Mouse (Mus musculus): ENCODE results near the gene Fam107a.

Gene Fam107a

DNA sequence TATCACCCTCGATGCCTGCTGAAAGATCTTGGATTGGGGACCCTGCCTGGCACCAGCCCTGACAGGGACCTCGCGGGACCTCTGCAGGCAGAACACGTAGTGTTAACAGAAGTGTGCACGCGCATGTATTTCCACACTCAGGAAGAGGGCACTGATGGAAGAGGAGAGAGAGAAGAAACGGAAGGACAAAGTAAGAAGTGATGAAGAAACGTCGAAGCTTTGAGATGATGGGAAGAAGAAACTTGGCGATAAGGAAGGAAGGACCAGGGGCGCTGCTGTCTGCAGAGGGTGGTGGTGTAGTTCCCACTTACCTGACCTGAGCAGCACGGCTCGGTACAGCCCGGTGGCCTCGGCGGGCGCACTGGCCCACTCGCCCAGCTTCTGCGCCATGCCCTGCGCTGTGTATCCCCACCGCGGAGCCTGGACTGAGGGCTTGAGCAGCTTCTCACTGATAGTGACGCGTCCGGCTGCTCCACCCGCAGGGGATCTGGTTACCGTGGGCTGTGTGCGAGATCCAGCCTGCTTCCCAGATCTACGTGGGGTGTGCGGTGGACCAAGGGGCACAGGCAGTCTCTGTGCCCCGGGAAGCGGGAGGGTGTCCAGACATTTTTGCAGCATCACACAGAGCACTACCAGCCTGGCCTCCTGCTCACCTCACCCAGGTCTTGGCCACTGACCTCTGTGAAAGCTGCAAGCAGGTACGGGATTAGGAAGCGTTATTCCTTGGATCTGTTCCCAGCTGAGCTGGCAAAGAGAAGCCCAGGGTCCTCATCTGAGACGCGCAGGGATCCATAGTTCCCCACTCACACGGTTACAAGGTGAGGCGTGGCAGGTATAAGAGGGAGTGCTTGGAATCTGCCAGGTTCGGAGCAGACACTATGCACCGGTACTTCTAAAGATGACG, at the start of gene Fam107a:
Gene Fam107a, minus strand, starts transcription at position 830 of the 904 bp plus-strand sequence.
- DNase-seq = peak in 1 of 2 experiments; percentile 33

- no peak for DNase-seq
Observed at GRCm38 (mm10) chr14:8367121-8367520, 49.3 kb upstream of the Fam107a start.

GRCm38 (mm10) chr14:8365833-8366232, 48.0 kb upstream of the Fam107a start:
- DNase-seq = no peak

DNA sequence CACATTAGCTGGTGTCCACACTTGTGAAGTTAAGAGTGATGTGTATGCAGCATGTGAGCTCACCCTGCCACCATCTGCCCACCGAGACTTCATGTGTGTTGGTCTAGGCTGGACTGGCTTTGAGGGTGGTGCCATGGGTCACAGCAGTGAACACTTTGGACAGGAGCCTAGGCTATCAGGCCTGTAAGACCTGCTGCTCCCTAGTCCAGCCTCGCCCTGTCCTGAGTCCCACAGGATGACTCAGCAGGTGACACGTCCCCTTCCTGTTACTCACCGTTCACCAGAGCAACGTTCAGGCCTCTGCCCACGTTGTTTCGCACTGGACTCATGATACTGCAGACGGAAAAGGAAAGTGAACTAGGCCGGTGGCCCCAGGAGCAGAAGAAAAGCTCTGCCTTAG, 39.0 kb upstream of the Fam107a start:
- DNase-seq = no peak

DNA sequence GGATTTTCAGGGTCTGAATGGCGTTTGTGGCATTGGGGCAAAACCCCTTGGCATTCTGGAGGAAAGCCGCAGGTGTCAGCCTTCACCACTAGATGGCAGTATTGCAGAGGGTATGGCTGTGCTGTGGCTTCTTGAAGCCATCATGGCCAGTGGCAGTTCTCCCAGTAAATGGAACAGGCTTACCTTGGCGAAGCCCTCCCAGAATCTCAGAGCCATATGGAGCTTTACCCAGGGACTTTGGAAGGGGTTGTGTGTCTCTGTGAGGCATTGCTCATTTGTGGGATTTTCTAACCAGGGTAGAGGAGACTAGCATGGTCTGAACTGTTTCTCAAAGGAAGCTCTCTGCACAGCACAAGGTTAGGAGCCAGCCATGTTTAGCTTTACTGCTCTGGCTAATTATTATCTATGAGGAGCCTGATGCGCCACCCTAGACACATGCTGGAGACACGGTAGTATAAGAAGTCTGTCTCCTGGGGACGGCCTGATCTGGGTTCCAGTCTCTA, 38.2 kb upstream of the Fam107a start:
- DNase-seq = peak; percentile 76 to 83

DNA sequence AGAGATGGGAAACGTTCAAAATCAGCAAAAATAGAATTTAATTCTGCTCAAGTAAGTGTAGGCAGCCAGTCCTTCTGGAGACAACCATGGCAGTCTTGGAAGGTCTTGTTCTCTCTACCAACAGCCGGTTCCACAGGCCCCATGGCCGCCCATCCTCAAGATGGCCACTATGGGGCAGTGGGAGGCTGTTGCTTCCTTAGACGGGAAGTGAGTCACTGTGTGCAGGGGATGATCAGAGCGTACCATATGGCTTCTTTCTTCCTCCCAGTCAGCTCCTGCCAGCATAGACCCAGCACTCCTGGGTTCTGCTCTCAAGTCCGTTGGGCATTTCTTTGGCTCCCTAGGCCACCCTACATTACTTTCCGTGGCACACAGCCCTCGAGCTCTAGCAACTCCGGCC, 31.1 kb upstream of the Fam107a start:
- no peak for DNase-seq

- DNase-seq = peak; percentile 91 to 95
Observed at GRCm38 (mm10) chr14:8346255-8346997, 28.6 kb upstream of the Fam107a start.

DNA sequence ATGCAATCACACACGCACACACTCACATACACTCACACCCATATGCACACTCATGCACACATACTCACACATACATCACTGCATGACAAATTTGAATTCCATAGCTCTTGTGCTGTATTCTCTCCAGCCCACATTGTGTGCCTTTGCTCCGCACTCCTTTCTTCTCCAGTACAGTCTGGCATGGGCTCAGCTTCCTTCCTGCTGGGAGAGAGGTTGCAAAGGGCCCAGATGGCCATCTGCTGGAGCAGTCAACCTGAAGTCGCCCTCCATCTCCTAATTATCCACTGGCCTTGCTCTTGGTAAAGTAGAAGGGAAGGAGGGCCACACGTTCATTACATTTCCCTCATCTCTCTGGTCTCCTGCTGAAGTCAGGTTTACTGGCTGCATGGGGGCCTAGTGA, 27.7 kb upstream of the Fam107a start:
- DNase-seq = peak; percentile 70 to 82

DNA sequence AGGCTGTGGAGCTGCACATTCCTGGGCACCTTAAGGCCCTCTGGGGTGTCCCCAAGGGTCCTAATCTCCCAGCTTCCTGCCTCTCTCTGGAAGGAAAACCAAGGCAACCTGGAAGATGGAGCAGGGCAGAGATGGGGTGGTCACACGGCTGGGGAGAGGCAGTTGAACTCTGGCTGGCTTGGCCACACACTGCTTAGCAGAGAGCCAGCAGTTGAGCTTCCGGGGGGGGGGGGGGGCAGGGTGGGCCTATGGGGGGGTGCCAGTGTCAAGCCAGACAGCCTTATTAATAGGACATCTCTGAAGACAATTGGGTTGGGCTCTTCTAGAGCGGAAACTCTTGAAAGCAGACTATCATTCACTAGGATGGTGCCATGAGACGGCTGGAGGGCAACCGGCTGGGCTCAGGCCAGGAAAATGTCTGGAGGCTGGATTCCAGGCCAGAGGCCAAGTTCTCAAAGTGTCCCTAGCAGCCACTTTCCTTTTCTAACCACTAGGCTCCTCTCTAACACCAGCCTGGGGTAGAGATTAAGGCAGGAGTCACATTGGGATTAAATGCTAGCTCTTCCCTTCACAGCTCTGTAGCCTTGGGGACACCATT, 24.8 kb upstream of the Fam107a start:
- DNase-seq = no peak

DNA sequence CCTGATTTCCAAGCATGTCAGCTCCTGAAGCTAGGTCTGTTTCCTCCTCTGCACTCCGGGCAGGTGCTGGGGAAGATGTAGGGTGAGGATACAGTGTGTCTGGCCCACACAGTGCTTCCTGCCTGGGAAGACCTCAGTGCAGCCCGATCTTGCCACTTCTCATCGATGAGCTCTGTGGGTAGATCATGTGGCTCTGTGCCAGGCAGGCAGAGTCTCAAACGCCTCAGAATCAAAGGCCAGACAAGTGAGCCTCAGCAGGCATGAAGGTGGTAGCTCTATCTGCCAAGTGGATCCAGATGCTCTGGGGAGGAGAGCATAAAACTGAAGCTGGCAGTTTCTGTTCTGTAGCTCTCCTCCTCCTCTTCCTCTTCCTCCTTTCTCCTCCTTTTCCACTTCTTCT, 22.4 kb upstream of the Fam107a start:
- DNase-seq = no peak

- no peak for DNase-seq
Observed at GRCm38 (mm10) chr14:8335947-8336346, 18.1 kb upstream of the Fam107a start.

- peak in 1 of 2 experiments; percentile 49 for DNase-seq
Observed at GRCm38 (mm10) chr14:8334511-8334910, 16.7 kb upstream of the Fam107a start.

DNA sequence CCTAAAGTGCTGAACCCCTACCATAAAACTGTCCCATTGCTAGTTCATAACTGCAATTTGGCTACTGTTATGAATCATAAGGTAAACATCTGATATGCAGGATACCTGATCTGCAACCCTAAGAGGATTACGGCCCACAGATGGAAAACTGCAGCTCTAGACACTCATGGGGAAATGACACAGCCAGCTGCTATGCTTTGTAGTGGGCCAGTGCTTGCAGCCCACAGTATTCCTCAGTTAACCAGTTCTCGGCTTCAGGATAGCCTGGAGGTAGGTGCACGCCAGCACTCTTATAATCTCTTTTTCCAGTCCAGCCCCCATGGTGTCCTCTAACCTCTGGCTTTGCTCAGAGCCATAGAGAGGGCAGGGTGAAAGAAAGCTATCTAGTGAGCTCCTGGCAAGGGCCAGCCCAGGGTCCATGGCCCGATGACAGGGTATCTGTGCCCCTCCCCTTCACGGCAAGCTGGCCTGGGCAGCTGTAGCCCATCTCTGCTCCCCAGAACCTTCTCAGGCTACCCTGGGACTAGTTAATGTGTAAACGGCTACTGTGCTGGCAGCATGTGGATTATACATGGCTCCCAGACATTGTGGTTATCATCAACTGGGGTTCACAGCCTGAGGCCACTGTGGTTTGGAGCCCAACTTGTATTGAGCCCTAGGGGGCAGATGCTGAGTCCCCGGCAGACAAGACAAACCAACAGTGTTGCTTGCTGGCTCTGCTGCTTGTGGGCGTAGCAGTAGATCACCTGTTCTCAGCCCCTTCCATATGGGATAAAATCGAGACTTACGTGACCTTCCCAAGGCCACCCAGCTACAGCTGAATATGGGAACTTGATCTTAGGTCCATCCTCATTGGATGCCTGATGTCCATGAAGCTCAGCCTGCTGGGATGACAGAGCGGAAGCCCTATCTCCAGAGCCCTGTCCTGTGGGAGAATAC, 14.8 kb upstream of the Fam107a start:
- no peak for DNase-seq

- peak; percentile 88 to 91 for DNase-seq
Observed at GRCm38 (mm10) chr14:8331307-8331905, 13.6 kb upstream of the Fam107a start.

DNA sequence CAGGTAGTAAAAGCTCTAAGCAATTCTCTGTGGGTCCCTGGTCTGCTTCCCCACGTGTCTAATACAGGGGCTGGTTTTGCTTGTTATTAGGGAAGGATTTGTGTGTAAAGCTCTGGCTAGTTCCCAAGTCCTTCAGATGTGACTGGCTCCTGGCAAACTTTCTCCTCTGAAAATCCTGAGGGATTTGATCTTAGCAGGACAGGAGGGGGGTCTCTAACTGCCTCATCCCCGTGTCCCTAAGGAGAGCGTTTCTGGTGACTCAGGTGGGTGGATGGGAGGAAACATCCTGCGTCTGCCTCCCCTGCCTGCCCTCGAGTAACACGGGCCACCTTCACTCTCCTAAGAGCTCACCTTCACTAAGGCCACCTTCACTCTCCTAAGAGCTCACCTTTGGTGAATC, 12.6 kb upstream of the Fam107a start:
- no peak for DNase-seq

- DNase-seq = no peak
Observed at GRCm38 (mm10) chr14:8329552-8329951, 11.7 kb upstream of the Fam107a start.

GRCm38 (mm10) chr14:8327371-8327770, 9.5 kb upstream of the Fam107a start:
- no peak for DNase-seq

DNA sequence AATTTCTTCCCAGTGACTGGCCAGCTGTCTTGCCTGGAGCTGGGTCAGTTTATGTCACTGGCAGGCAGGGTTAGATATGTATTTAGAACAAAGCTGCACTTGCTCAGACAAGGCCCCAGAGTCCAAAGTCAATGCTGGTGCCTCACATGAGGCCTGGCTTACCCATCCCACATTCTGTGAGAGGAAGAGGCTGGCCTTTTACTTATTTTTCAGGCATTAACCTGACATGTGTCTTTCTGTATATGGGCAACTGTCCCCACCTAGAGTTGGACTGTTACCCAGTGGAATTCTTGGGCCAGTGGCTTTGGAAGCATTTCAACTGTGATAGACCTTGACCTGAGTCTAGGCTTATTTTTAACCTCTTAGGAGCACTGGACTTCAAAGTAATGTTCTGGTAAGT, 9.1 kb upstream of the Fam107a start:
- no peak for DNase-seq

- no peak for DNase-seq
Observed at GRCm38 (mm10) chr14:8325746-8326145, 7.9 kb upstream of the Fam107a start.

DNA sequence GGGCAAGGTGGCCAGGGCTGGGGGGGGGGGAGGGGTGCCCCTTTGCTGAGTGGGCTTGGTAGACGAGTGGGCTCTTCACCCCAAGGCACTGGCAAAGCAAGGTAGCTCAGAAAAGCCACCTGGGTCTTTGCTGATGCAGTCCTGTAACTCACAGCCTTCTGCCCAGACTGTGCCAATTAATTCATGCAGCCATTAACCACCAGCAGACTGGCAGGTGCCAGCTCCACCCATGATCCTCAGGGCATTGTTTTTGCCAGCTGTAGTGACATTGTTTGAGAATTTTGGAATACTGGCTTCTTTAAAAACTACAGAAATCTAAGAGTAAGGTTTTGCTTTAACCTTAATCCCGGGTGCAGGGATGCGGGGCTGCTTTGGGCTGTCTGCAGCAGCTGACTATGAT, 2.7 kb upstream of the Fam107a start:
- no peak for DNase-seq

GRCm38 (mm10) chr14:8316366-8317193, 1.2 kb downstream of the Fam107a start:
- DNase-seq = no peak
